Mouse (Mus musculus) cerebellum, postnatal 36 days (tissue): ENCODE measurements at regions not wholly inside any gene's neighbourhood (a gene's known extent, or its start where the extent isn't known, plus 50 kb on each side); places are given as distances from the start of the nearest gene placed in this dataset.

Experiments used
- DNase-seq, 2 experiments: peaks; one replicate each; pipeline ENCODE4 v3.0.0; 2021 to 2022; ENCODE audit warnings: mixed read lengths in 2 of 2

DNA sequence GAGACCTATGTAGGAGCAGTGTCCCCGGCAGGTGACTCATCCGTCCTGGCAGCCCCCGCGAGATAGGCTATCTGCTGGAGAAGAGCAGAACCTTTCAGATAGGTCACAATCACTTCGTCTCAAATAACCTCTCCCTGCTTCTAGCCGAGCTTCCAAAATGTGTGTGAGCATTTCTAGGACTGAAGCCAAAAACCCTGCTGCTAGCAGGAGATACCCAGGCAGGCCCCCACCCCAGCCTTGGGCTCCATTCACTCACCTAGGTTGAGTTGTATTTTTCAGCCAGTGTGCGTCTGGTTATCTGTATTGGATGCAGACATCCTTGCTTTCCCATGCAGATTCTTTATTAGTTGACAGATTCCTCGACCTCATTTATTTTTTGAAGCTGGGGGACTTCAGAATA is 286.6 kb upstream of the Thbs1 start:
- DNase-seq: no peak

DNA sequence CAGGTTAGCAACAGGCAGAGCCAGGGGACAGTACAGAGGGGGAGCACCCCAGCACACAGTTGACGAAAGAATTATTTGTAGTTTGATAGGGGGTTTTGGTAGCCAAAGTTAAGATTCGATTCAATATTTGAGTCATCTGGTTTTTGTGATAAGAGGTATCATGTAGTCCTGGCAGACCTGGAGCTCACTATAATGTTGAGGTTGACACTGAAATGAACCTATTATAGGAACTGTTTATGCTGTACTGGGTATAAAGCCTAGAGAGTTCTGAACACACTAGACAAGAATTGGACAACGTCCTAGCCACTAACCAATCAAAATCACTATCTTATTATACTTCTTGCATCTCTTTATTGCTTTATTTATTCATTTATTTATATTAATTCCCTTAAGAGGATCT is 284.4 kb upstream of the Thbs1 start:
- no peak for DNase-seq

DNA sequence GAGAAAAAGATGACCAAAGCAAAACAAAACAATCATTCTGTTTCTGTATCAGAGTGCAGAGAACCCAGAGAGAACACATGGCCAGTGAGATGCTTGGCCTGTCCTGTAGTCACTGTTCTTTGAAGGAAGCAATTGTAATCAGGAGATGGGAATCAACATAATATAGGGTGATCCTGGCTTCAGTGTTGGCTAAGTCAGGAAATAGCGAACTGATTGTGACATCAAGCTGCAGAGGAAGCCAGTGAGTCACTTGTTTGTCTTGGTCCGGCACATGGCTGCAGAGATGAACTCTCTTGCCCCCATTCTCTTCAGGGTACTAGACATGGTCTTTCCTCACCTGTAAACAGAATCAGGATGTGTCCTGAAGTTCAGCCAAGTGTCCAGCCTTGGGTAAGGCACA is 273.3 kb upstream of the Thbs1 start:
- DNase-seq: no peak

DNA sequence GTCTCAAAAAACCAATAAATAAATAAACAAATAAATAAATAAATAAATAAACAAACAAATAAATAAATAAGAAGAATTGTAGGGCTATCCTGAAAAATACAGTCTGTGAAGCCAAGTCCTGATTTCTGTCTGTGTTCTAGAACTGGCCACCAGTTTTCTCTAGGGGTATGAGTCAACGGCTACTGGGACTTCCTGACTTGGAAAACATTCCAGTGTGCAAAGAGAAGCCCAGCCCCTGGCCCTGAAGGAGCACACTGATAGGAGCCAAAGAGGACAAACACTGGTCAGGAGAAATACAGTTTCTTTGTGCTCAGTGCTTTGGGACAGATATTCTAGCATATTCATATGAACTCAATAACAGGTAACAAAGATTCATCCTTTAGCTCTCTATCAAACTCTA is 271.3 kb upstream of the Thbs1 start:
- no peak for DNase-seq

DNA sequence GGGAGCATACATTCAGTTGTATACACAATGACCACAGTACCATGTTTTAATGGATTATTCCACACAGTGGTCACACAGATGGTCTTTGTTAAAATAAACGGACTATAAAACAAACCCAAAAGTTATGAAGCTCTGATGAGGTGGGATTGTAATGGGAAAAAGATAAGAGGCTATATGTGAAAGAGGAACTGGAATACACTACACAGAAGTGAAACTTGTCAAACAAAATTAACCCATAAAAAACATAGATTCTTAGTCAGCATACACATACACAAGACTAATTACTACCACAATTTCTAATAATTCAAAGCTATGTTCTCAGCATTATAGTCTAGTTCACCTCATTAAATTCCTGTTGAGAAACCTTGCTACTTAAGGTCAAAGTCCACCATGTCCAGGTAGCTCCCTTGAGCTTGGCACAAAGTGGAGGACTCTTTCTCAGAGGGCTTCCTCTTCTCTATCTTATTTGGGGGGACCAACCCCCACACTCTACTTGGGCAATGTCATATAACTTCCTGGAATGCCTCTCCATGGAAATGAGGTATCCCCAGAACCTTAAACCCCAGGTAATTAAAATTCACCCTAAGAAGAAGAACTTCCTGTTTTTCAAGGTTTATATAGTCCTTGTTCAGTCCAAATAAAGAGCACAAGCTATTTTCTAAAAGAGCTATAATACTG is 269.2 kb upstream of the Thbs1 start:
- no peak for DNase-seq

DNA sequence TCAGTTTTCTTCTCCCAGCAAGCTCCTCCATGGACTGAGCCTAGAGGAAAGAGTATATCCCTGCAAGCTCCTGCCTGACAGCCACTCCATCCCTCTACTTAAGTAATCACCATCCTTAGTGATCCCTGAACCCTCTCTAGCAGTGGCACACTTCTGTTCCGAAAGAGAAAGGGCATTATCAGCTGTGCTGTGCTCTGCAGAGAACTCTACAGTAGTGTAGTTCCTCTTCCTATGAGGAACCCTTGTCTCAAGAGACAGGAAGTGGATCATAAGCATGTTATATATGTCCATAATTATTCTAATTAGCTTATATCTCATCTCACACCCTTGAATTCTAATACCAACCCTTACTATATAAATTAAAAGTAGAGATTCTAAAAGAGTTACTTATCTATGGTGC is 259.2 kb upstream of the Thbs1 start:
- no peak for DNase-seq

DNA sequence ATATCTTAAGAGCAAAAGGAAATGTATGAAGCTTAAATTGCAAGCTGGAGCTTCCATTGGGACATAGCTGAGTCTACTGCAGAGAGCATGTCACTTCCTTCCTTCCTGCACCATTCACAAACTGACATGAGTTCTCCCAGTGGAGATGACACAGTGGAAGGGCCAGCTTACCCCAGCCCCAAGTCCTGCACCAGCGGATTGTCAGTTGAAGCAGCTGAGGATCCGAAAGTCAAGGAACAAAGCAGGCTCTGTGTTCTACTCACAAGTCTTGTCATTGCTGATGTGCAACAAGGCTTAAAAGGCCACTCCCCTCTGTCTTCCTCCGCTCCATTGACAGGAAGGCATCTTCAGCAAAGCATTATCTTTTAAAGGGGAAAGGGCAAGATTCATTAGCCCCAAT is 249.4 kb upstream of the Thbs1 start:
- DNase-seq: no peak

DNA sequence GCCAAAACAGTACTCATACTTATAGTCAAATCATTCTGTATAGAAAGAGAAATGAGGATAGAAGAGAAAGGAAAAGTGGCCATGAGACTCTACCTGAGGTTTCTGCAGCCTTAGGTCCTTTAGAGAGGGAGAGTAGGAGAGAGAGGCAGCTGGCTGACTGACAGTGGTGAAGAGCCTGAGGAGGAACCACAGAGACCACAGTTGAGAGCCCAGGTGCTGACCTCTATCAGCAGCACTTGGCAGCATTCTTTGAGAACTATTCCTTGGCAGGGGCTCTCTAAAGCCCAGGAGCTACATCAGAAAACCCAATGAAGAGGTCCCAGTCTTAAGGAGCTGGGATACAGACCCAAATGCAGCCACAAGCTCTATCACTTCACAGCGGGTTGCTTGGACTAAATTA is 246.6 kb upstream of the Thbs1 start:
- no peak for DNase-seq

DNA sequence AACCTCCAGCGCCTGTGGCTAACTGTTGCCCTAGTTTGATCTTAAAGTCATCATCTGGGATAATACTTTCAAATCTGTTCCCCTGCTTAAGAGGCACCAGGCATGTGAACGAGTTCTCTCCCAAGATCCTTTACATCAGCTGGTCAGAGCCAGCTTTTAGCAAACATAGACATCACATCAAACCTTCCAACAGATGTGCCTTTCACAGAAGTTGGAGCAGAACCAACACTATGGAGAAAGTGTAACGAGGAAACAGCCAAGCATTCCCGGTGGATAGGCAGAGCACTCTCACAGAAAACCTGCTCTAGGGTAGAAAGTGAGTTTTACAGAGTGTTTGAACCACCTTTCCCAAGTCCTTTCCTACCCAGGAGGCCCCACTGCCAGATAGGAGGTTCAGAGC is 244.7 kb upstream of the Thbs1 start:
- no peak for DNase-seq

DNA sequence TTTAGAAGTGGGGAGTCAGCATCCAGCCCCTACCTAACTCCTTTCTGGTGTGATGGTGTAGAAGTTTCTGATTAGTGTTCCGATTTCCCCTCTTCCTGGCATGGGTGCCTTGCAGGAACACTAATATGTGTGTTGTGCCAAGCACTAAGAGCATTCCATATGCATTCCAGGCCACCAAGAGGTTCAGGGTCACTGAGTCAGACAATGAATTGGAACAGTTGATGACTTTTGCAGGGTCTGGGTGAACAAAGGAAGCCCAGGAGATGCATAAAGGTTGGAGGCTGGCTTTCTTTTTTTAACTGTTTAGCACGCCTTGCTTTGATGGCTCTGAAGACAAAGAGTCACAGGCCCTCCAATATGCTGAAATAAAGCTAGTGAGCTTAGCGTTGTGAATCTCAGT is 244.3 kb upstream of the Thbs1 start:
- DNase-seq: no peak

DNA sequence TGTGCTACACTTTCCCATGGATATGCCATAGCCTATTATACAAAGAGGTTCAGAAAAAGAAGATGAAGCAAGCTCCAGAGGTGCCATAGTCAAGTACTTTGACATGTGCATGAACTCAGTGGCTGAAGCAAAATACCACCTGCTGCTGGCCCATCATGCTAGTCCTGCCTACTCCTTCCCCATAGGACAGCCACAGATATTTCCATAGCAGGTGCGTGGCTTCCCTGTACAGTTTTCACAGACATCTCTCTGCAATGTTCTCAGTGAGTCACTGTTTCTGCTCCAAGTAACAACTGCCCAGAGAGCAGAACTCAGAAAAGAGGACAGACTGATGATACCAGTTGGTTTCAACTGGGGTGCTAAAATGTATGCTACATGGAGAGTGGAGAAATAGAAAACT is 242.8 kb upstream of the Thbs1 start:
- no peak for DNase-seq

DNA sequence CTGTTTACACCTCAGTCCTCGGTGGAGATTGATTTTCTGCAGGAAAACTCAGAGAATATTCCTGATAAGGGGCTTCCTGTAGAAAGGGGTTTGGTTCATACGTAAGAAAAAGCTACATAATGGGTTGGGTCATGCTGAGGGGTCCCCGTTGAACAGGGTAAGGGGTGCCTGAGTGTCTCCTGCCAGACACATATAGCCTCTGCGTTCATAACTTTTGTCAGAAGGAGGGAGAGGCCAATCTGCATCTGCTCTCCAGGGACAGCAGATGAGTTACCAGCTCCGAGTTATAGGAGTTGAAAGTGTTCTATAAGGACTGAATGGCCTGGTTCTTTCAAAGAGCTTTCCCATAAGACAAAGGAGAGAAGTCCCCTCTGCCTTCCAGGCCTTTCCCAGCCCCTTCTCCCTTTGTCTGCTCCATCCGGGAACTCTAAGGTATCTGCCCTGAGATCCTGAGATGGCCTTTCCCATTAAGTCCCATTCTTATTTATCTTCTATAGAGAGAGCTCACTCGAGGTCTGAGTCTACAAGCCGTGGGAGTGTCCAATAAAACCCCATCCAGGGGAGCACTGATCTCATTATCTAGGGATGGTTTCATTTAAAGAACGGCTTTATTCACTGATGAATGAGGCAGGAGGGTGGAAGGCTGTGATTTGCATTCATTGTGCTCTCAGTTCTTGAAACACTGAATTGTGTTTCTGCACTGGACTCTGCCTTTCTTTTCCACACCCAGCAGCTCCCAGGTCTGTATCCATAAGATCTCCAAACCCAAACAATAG is 240.0 kb upstream of the Thbs1 start:
- DNase-seq: no peak

DNA sequence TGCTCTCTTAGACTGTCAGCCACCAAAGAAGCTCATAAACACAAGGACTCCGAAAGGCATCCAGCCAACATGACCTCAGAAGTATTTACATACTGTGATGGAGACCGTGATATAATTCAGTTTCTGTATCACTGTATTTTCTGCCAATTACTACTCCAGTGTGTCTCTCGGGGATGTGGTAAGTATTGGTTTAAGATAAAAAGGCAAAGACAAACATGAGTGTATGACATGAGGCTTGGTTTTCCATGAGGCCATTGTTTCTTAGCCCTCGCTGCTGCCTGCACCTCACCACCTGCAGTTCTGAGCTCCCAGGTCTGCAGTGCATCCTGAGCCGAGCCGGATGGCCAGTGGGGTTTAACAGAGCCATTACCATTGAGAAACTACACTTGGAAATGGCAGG is 233.9 kb upstream of the Thbs1 start:
- DNase-seq: no peak

DNA sequence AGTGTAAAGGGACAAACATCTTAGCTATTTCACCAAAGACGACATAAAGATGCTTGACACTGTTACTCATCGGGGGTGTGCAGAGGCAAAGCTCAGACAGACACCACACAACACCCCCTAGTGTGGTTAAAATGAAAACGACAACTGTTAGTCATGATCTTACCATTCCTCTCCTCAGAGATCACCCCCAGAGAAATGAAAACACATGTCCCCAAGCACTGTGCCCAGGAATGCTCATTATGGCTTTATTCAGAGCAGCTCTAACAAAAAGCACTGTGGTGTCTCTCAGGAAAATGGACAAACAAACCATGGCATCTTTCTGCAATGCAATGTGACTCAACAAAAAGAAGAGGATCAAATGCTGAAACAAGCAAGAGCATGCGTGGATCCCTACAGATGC is 229.5 kb upstream of the Thbs1 start:
- DNase-seq: no peak

DNA sequence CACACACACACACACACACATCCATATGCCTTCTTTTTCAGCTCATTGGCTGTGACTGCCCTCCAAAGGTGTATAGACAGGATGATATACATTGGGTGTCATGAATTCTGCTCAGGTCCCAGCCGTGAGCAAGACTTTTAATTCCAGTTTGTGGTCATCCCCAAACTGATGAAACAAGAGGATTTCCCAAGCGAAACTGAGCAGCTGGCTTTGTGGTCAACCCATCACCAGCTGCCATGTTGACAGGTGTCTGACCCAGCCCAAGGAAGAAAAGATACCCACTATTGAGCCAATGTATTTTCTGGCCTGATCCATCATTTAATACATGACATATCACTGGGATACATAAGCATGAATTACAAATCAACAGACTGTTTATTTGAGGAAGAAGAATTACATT is 228.8 kb upstream of the Thbs1 start:
- no peak for DNase-seq

DNA sequence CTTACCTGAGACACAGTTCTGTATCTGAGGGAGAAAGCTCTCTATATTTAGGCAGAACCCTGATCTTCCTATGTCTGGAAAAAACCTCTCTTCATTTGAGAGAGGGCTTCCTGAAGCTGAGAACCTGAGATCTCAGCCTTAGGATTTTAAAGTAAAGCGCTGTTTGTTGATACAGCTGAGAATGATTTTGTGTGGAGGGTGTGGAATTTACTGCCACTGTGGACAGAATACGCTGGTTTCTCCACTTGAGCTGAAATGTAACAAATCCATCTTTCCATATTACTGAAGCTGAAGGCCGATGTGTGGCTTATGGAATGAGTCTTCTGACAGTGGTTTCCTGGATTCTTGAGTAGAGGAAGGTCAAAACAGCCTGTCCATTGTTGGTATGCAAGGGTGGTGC is 225.2 kb upstream of the Thbs1 start:
- no peak for DNase-seq

DNA sequence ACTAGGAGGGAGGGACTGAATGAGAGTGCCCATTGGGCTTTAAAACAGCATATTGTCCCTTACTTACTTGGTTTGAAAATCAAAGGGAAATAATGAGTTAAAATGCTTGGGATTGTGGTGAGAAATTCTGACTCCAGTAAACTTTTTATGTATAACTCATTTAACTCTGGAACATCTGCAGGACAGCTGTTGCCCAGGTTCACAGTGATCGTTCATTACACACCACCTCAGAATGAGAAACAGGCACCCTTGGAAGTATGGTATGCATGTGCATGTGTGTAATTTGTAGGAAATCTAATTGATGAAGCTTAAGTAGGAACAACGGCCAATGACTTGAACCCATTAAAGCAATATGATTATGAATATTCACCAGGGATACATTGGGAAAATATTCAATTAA is 210.4 kb upstream of the Thbs1 start:
- DNase-seq: no peak

DNA sequence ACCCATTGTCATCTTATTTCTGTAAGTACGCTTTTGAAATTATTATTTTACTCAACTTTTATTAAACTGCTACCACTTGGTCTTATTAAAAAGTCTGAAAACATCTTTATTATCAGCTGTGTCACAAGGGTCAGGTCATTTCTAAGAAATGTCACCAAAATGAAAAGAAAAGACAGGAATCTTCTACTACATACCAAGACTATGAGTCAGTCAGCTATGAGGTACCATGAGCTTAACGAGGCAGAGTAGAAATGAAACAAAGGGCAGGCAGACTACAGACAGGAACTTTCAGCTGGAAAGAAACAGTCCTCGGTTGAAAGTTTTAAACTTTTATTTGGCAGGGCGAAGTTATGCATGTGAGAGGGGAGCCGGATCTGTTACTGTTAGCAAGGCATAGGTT is 208.8 kb upstream of the Thbs1 start:
- DNase-seq: no peak

DNA sequence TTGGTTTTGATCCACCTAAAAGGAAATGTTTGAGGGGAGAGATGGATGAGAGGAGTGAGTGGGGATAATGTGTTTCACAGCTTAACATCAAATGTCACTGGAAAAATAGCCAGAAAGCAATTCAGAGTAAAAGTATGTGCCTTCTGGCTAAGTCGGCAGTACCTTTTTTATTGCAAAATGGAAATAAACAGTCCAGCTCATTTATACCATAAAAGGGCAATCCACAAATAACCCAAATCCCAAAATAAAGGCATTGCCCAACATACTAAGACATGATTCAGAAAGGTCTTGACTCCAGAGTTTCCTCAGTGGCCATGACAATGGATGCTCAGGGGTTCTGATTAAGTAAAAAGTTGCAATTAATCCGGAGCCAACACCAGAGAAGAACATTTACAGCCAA is 208.0 kb upstream of the Thbs1 start:
- no peak for DNase-seq

DNA sequence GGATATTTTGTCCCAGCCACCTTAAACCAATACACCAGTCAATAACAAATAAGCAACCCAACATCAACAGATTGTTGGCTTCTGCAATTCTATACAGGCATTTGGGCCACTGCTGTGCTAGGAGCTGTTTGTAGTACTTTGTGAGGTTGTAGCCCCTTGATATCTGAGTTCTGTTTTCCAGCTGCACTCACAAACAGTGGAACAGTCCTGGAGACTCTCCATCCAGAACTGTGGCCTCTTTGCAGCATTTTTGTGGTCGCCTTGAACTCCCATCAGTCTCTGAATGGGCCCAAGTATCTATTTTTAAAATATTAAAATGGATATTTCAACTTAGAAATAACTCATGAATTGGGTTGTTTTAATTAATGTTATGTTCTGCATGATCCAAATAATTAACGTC is 205.2 kb upstream of the Thbs1 start:
- DNase-seq: no peak

DNA sequence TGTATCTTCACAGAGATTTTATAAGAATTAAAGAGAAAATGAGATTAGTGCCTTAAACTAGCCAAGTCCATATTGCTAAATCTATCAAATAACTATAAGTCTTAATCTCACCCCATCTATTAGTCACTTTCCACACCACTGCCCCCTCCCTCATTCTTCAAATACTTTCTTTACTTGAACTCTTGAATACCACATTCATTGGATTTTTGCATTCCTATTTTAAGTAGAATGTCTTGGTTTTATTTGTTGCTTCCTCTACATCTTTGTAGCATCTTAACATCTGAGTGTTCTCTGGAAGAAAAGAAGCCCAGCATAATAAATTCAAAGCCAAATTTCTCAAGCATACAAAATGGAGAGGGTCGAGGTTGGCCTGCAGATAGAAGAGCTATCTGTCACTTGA is 200.9 kb upstream of the Thbs1 start:
- DNase-seq: no peak

DNA sequence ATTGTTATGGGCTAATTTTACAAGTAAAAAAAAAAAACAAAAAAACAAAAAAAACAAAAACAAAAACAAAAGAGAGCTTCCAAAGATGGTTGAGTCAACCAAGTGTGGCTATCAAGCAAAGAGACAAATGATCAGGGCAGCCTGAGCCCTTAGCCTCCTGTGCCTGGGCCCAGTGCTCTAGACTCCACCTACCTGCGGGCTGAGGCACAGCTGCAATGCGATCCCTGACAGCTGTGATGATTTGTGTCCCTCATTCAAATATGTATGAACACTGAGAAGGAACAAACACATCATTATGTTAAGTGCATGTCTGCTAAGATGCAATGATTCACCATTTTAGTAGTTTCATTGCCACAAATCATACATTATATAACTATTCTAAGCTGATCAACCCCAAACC is 199.0 kb upstream of the Thbs1 start:
- DNase-seq: no peak

DNA sequence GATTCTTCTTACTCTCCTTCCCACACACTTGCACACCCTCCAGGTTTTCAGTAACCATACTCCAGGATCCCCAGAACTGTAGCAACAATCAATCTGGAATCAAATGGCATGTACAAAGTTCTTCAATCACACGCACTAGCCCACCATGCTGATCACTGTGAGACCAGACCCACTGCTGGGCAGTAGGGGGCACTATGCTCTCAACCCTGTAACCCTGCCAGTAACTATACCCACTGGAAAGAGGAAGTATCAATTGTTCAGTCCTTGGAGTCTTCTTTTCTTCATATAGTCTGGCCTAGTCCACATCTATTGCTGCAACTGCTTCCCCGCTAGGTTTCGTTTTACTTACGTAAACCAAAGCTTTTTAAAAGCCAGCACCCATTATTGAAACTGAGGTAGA is 197.8 kb upstream of the Thbs1 start:
- no peak for DNase-seq

DNA sequence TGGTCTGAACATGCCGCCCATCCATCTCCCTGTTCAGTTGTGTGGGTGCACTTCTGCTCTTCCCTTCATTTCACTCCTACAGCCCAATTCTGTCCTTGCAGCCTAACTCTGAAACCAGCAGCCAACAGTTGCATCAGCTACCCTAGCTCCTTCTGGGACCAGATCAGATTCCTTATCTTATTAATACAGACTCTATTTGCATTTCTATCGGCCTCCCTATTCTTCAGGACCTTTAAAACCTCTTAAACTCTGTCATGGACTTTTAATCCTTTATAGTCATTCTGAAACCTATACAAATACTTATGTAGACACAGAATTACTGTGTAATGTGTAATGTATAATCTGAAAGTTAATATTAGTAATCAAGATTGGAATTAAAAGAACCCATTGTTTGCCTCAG is 195.9 kb upstream of the Thbs1 start:
- DNase-seq: no peak

DNA sequence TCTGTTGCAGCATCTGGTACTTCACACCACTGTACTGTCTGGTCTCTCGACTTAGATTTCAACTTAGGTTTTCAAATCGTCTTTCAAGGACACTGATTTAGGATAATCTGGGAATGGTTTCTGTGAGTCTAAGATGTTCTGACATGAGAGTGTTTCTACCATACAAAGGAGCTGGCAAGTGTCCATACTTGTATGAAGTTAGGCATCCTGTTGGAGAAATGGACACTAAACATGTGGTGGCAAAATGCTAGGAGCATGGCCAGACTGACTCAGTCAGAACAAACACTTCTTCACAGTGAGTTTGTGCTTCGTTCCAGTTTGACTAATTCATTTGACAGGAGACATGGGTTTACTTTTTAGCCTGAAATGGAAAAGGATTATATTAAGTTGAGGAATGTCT is 194.5 kb upstream of the Thbs1 start:
- no peak for DNase-seq
